Mouse (Mus musculus) heart, postnatal 10 days (tissue): ENCODE measurements at regions not wholly inside any gene's neighbourhood (a gene's known extent, or its start where the extent isn't known, plus 50 kb on each side); places are given as distances from the start of the nearest gene placed in this dataset.

Source experiments
- DNase-seq, 2 experiments: peaks; one replicate each; pipeline ENCODE4 v3.0.0; 2021
- intact Hi-C: fragments of 180-260 bp; cut with DNase I; formaldehyde crosslinking; loops from one replicate; pipeline ENCODE4 v1.15.1; 2025

DNA sequence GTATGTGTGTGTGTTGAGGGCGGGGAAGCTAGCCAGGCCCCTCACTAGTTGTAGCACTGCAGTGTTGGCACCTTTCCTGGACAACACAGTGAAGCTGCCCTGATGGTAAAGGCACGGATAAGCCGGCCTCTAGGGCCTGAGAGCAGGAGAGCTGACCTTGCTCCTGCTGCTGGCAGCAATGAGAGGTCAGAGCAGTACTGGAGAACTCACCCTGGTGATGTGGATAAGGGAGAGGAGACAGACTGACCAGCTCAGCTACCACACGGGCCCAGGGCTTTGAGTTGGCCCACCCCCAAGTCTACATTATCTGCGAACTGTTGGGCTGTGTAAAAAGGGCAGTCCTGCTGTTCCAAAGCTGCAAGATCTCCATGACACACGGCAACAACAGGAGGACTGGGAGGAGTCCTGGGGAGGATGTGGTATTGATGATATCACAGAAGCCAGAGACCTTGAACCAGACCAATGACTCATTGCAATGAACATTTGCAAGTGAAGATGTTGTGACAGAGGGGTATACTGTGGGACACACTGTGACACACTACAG lies 131.4 kb upstream of the Map1b start:
- no peak for DNase-seq
- intact Hi-C loops: no loop called here

DNA sequence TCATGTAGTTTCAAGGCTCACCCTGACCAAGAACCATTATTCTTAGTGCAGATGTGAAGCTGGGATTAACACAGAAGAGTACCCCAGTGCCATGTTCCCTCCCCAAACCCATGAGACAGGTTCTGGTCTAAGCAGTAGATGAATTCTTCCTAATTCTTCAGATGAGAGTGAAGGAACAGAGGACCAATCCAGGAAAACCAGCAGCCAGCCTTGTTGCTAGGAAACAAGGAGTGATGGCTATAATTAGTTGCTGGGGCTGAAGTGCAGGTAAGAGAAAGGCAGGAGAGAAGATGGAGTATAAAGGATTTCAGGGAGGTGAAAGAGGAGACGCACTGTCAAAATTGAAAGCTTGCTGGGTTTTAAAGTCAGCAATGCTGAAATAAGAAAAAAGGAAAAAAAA lies 128.4 kb upstream of the Map1b start:
- no peak for DNase-seq
- intact Hi-C loops: no loop called here

DNA sequence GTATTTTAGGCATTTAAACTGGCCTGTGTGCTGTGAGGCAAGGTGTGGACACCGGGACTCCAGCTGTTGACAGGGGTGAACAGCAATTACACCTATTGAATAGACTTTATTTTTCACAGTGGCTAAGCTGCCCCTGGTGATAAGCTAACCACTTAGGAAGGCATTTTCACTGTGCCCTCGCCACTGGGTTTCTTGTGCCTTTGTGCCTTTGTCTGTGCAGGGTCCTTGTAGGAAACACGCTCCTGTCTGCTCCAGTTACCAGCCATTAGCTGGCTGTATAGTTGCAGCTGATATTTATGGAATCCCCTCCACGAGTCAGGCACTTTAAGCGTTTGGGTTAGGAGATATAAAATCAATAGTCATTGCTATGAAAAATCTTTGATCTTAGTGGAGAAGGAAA lies 126.5 kb upstream of the Map1b start:
- no peak for DNase-seq
- intact Hi-C loops: no loop called here

DNA sequence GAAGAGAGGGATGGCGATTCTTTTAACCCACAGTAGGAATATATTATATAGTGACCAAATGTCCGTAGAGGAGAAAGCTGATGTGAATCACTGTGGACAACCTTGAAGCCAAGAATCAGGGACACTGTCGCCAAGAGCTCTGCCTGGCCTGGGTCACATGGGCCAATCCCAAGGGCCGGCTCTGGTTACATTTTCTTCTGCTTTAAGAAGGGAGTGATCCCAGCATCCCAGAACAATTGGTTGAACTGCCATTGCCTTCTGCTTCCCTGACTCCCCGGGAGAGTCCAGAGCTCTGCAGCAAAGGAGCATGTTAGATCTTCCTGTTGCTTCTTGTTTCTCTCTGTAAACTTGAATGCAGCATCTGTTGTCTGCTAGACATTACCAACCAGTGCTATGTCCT lies 126.0 kb upstream of the Map1b start:
- DNase-seq: peak; percentile 44 to 55
- intact Hi-C loops: no loop called here

DNA sequence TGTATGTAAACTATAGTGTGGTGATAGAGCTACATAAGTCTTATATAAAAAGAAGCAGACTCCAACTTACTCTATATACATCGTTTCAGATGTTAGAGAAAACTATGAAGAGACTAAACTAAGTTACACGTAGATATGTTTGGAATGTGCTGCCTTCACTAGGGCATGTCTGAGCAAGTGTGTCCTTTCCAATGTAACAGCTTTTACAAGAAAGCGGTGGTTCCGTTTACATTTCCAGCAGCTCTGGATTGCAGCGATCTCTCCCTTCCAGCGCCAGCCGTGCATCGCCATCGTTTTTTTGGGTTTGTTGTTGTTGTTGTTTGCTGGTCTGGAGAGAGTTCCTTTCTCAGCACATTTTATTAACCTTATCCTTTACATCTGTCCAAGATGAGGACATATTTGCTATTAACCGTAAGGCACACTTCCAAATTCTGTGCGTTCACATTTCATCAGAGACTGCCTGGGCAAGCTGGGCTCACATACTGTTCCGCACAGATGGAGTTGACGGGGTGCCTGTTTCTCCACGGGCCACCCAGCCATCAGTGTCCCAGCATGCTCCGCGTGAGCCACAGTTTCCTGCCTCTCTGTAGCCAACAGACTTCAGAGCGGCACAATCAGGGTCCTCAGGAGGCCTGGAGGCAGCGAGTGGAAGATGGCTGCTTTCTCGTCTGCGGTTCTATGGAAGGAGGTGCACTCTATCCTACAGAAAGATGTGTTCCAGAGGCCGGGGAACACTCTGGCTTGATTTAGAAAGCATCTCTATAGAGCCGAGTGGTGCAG lies 125.2 kb upstream of the Map1b start:
- peak; percentile 2 to 8 for DNase-seq
- intact Hi-C loops: no loop called here

DNA sequence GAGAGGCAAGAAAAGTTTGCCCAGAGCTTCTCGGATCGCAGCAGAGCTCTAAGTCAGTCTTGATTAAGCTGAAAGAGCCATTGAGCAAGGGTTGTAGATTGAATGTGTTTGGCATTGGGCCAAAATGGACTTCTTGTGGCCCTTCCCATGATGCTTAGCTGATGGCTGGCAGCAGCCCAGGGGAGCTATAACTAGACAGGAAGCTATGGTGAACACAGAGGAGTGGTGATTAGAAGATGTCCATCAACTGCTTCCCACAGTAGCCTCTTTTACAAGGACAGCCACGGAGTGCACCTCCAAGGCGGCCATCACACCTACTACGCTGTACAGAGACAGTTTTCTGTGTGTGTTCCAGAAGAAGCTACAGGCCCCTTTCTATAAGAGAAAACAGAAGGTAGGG lies 116.4 kb upstream of the Map1b start:
- DNase-seq: peak in 1 of 2 experiments; percentile 3
- intact Hi-C loops: no loop called here

DNA sequence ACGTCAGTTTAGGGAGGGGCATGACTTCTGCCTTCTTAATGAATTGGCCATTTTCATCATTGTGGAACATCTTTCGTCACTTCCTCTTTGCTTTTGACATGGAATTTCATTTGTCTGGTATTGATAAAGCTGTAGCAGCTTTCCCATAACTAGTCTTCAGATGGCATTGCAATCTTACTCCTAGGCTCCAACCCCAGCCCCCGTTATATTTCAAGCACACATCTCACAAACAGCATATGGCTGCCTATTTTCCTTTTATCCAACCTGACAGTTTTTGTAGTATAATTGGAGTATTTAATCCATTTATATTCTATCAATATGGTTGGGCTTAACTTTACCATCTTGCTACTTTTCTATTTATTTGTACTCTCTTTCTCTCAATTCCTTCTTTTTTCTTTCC lies 114.5 kb upstream of the Map1b start:
- intact Hi-C loops: no loop called here
- no peak for DNase-seq

DNA sequence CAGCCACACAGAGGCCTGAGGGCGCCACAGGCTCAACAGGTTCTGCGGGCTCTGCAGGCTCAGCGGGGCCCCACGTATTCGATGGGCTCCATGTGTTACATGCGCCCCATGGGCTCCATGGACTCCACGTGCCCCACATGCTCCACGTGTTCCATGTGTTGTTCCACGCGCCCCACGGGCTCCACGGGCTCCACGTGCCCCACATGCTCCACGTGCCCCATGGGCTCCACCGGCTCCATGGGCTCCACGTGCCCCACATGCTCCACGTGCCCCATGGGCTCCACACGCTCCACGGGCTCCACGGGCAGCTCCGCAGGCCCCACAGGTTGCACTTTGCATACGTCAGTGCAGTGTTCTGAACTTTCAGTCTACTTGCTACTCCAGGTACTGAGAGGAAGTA lies 114.0 kb upstream of the Map1b start:
- intact Hi-C loops: no loop called here
- no peak for DNase-seq

DNA sequence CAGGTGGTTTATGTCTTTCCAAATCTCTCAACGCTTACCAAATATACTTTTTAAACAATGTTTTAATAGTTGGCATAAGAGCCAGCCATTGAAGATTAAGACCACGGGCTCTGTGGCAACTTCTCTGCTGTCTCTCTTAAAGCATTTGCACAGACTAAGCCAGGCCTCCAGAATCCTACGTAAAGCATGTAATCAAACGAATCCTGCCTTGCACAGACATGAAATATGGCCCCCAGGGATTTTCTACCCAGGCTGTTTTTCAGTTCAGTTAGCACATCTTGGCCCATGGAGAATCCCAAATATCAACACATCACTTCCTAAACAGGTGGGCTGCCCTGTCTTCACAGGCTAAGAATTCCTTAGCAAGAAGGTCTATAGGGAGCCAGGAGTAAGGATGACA lies 108.9 kb upstream of the Map1b start:
- DNase-seq: no peak
- intact Hi-C loops: no loop called here

DNA sequence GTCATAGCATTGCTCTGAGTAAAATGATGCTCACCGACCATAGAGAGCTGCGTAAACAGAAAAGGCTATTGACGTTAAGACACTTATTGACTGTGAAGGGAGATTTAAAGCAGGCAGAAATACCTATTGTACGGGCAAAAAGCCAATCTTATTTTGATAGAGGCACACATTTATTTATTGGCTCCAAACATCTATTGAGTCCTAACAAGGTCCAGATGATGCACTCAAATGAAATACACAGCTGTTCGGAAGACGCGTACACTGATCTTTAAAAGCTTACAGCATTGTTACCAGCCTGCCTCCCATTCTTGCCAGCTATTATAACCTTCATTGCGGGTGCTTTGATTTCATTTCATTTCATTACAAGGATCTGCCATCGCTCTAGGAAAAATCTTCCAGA lies 102.0 kb upstream of the Map1b start:
- intact Hi-C loops: no loop called here
- DNase-seq: no peak

DNA sequence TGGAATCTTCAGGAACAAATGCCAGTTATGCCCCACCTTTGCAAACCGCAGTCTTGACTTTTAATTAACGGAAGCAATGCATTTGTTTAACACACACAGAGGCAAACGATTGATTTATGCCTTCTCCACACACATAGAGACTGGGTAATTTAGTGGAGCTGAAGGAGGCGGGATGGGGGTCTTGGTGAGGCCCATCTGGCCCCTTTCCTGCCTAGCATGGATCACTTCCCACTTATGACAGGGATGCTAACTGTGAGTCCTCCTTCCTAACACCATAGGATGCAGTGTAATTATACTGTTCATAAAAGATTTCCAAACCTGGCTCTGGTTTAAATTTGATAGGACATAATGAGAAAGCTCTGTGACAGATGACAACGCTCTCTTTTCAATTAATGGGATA lies 101.1 kb upstream of the Map1b start:
- DNase-seq: no peak
- intact Hi-C loops: no loop called here

DNA sequence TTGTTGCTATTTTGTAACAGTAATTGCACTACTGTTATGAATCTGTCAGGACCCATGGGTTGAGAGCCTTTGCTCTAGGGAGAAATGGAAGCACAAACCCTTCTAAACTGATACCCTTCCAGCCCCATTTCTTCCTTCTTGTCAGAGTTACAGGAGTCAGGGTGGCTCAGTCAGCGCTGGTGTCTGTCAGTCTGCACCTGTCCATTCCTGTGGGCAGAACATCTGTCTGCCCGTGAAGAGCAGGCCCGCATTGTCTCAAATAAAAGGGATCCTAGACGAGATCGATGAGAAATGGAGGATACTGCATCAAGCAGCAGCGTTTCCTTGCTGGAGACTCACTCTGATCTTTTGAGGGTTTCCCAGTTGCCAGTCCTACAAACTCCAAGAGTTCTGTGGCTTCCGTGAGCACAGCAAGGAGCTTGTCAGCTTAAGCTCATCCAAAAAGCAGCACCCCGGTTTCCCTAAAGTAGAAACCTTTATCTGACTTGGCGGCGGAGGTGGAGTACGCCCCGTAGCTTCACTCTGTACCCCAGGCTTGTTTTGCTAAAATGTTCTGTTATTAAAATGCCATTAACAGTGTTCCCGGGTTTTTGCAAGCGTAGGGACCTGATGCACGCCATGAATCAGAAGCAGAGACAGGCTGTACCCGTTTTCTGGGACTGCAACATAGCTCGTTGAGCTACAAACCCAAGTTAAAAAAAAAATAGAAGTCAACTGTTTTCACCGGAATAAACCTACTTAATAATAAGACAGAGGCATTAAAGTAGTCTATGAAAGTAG lies 95.6 kb upstream of the Map1b start:
- no peak for DNase-seq
- intact Hi-C loops: no loop called here

DNA sequence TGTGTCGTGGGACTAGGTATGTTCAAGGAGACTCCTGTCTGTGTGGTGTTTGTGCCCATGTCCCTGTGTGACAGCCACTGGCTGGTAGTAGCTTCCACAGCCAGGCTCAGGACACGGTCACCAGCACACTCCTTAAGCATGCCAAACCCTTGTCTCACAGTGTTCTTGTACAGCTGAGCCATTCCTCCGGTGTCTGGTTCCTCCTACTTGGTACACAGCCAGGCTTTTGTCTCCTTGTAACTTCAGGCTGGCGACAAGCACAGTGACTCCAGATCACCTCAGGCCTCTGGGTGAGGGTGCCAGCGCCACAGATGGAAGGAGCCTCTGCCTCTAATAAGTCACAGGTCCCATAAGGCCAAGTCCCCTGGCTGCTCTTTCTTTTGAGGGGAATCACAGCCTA lies 94.2 kb upstream of the Map1b start:
- intact Hi-C loops: no loop called here
- DNase-seq: peak in 1 of 2 experiments; percentile 16

DNA sequence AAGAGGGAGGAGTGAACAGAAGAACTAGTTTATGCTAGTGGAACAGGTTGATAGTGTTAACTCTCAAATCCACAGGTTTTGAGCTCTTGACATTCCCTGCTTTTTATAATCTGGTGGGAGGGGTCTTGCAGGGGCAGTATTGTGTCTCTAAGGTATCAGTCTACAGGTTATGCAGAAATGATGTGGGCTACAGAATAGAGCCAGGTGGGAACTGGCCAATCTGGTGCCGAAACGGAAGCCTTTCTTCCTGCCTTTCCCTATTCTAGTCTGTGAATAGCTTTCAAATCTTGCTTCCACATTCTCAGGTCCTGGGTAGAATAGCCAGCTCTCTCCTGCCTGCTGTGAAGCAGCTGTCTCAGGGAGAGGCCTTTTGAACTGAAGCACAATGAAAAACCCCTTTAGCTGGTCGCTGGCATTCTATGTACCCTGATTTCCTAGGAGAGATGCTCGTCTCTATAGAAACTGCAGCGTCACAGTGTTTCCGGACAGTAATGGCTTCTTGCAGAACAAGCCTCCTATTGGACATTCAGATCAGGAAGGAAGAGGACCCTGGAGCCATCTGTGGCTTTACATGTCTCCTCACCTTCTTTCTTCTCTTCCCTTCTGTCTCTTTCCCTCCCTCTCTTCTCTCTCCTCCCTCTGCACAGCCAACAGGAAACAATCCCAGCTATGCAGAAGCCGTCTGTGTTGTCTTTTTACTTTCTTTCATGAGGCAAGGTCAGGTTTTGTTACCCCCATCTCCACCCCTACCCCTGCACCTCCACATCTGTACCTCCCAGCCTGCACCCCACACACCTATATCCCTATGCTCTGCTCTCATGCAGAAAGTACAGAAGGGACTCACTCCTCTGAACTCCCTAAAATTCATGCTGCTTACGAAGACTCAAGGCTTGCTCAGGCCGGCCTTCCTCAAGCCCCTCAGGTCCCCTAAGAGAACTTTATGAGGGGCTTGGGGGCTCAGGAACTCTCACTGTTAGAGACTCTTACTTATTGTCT lies 93.1 kb upstream of the Map1b start:
- DNase-seq: no peak
- intact Hi-C loops: no loop called here

DNA sequence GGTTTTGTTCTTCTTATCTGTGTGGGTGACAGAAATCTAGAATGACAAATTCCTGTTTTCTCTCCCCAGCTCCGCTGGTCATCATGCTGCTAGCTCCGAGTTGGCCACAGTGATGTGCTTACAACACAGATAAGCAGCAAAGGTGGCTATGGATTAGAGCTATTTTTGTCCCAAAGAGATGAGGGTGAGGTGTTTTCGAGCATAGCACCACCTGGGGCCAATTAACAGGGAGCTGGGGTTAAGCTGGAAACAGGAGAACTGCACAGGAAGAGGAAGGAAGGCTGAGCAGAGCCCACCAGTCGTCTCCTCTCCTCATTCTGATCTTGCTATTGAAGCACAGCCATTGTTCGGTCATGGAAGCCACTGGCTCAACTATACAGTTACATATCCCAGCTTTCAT lies 92.3 kb upstream of the Map1b start:
- DNase-seq: no peak
- intact Hi-C loops: no loop called here

DNA sequence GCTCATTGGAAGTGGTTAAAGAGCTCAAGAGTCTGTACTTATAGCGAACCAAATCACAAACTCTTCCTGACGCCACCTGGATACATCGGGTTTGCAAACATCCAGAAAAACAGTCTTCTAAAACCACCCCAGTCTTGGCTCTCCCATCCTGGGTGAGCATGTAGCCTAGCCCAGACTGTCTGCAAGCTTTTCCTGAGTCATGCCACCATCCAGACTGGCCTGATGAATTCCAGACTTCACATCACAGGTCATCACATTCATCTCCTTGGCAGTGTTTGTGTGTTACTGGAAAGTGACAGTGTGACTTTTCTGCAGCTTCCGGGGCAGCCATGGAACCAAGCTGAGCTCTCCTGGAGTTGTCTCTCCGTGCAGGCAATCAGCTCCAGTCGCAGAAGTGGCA lies 90.9 kb upstream of the Map1b start:
- intact Hi-C loops: no loop called here
- peak in 1 of 2 experiments; percentile 9 for DNase-seq

DNA sequence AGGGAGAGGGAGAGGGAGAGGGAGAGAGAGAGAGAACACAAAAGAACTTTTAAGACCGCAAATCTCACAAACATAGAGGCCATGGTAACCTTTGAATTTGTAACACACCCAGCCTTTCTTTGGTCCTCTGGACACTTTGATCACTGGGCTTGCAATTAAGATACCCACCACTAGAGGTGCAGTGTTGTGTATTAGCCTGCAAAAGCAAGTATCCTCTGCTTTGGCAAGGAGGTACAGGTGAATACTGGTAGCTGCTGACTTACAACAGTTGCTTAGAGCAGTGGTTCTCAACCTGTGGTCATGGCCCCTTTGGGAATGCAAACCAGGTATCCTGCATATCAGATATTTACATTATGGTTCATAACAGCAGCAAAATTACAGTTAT lies 90.3 kb upstream of the Map1b start:
- DNase-seq: peak in 1 of 2 experiments; percentile 22
- intact Hi-C loops: no loop called here

DNA sequence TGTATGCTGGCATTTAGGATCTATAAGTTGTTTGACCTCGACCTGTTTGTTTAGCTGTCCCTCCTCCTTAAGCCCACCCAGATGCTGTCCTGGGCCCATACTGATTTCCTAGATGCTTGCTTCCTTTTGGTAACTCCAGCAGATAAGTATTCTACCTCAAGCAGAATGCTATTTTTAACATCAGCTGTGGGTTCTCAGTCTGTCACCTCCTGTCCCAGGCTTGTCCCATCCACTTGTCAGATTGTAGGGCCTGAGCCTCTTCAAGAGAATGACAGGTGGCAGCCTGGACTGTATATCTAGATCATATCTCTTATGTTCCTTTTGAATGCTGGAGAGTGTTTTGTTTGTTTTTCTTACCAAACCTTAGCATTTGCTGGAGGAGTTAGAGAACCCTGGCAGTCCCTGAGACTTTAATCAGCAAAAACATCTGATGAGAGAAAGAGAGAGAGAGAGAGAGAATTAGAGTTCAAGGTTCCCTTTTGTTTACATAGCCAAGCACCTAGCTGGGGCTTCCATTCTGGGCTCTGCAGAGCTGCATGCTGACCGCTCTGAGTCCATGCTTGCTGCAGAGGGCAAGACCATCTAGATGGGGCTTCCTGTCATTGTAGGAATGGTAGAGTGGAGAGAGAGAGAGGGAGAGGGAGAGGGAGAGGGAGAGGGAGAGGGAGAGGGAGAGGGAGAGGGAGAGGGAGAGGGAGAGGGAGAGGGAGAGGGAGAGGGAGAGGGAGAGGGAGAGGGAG lies 89.7 kb upstream of the Map1b start:
- no peak for DNase-seq
- intact Hi-C loops: no loop called here

DNA sequence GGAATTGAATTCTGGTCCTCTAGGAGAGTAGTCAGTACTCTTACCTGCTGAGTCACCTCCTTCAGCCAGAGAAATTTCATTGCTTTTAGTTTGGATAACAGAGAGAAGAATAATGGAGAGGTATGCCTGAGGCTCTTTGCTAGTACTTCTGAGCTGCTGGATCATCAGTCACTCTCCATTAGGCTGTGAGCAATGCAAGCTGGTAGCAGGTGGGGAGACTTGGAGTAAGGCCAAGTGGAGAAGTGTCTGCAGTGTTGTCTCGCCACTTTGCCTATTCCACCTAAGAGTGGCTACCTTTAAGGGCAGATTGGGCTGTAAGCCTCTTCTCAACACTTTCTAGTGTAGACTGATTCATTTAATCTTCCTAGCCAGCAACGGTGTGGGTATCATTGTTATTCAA lies 81.6 kb upstream of the Map1b start:
- intact Hi-C loops: no loop called here
- DNase-seq: no peak
